Mouse (Mus musculus): ENCODE measurements around the gene Tmem130. TPM values are rescaled to one million over a fixed set of nuclear protein-coding genes. Genes with fewer than 3 reads are reported as not detected.
"Not testable (repeated sequence)": the region's sequence is repeated elsewhere in the genome, so short reads cannot be mapped to it uniquely, and the experiment has no call there.

Tmem130 gene
- total RNA-seq (2017), result not detected in 2 replicates

GRCm38 (mm10) chr5:144761161-144761868 is at the start of gene Tmem130:
Tmem130 (minus strand) TSS chr5:144761818.
- ATAC-seq (replicated peaks in 1 of 2; ENCODE audit: insufficient read depth in 1 of 2, low FRiP score in 2 of 2, low TSS enrichment in 1 of 2, low read depth in 1 of 2, poor library complexity in 2 of 2, severe bottlenecking in 2 of 2), result peak in 1 of 2 experiments; percentile 47; a peak in 2 of 4 replicates

- no peak for ATAC-seq (replicated peaks in 1 of 2; ENCODE audit: insufficient read depth in 1 of 2, low FRiP score in 2 of 2, low TSS enrichment in 1 of 2, low read depth in 1 of 2, poor library complexity in 2 of 2, severe bottlenecking in 2 of 2)
Measured at GRCm38 (mm10) chr5:144806931-144807330, 45.3 kb upstream of the Tmem130 start.

GRCm38 (mm10) chr5:144804181-144804580 is 42.6 kb upstream of the Tmem130 start:
- no peak for ATAC-seq (replicated peaks in 1 of 2; ENCODE audit: insufficient read depth in 1 of 2, low FRiP score in 2 of 2, low TSS enrichment in 1 of 2, low read depth in 1 of 2, poor library complexity in 2 of 2, severe bottlenecking in 2 of 2)

GRCm38 (mm10) chr5:144803066-144803465 is 41.4 kb upstream of the Tmem130 start:
- no peak for ATAC-seq (replicated peaks in 1 of 2; ENCODE audit: insufficient read depth in 1 of 2, low FRiP score in 2 of 2, low TSS enrichment in 1 of 2, low read depth in 1 of 2, poor library complexity in 2 of 2, severe bottlenecking in 2 of 2)

- no peak for ATAC-seq (replicated peaks in 1 of 2; ENCODE audit: insufficient read depth in 1 of 2, low FRiP score in 2 of 2, low TSS enrichment in 1 of 2, low read depth in 1 of 2, poor library complexity in 2 of 2, severe bottlenecking in 2 of 2)
Measured at GRCm38 (mm10) chr5:144797116-144797515, 35.5 kb upstream of the Tmem130 start.

GRCm38 (mm10) chr5:144794687-144795086 is 33.1 kb upstream of the Tmem130 start:
- peak; percentile 37 to 63; a peak in 3 of 4 replicates for ATAC-seq (replicated peaks in 1 of 2; ENCODE audit: insufficient read depth in 1 of 2, low FRiP score in 2 of 2, low TSS enrichment in 1 of 2, low read depth in 1 of 2, poor library complexity in 2 of 2, severe bottlenecking in 2 of 2)

- ATAC-seq (replicated peaks in 1 of 2; ENCODE audit: insufficient read depth in 1 of 2, low FRiP score in 2 of 2, low TSS enrichment in 1 of 2, low read depth in 1 of 2, poor library complexity in 2 of 2, severe bottlenecking in 2 of 2), result no peak
Measured at GRCm38 (mm10) chr5:144793374-144793773, 31.8 kb upstream of the Tmem130 start.

GRCm38 (mm10) chr5:144786464-144786863 is 24.8 kb upstream of the Tmem130 start:
- ATAC-seq (replicated peaks in 1 of 2; ENCODE audit: insufficient read depth in 1 of 2, low FRiP score in 2 of 2, low TSS enrichment in 1 of 2, low read depth in 1 of 2, poor library complexity in 2 of 2, severe bottlenecking in 2 of 2), result no peak

- no peak for ATAC-seq (replicated peaks in 1 of 2; ENCODE audit: insufficient read depth in 1 of 2, low FRiP score in 2 of 2, low TSS enrichment in 1 of 2, low read depth in 1 of 2, poor library complexity in 2 of 2, severe bottlenecking in 2 of 2)
Measured at GRCm38 (mm10) chr5:144780654-144781053, 19.0 kb upstream of the Tmem130 start.

GRCm38 (mm10) chr5:144773231-144773630 is 11.6 kb upstream of the Tmem130 start:
- no peak for ATAC-seq (replicated peaks in 1 of 2; ENCODE audit: insufficient read depth in 1 of 2, low FRiP score in 2 of 2, low TSS enrichment in 1 of 2, low read depth in 1 of 2, poor library complexity in 2 of 2, severe bottlenecking in 2 of 2)

- no peak for ATAC-seq (replicated peaks in 1 of 2; ENCODE audit: insufficient read depth in 1 of 2, low FRiP score in 2 of 2, low TSS enrichment in 1 of 2, low read depth in 1 of 2, poor library complexity in 2 of 2, severe bottlenecking in 2 of 2)
Measured at GRCm38 (mm10) chr5:144769067-144769482, 7.5 kb upstream of the Tmem130 start.

- ATAC-seq (replicated peaks in 1 of 2; ENCODE audit: insufficient read depth in 1 of 2, low FRiP score in 2 of 2, low TSS enrichment in 1 of 2, low read depth in 1 of 2, poor library complexity in 2 of 2, severe bottlenecking in 2 of 2), result peak; percentile 70 to 84
Measured at GRCm38 (mm10) chr5:144767911-144768841, 6.6 kb upstream of the Tmem130 start.

- ATAC-seq (replicated peaks in 1 of 2; ENCODE audit: insufficient read depth in 1 of 2, low FRiP score in 2 of 2, low TSS enrichment in 1 of 2, low read depth in 1 of 2, poor library complexity in 2 of 2, severe bottlenecking in 2 of 2), result not testable (repeated sequence)
Measured at GRCm38 (mm10) chr5:144767106-144767798, 5.6 kb upstream of the Tmem130 start, which contains the start of gene Trrap. Trrap (plus strand) TSS chr5:144767732.

GRCm38 (mm10) chr5:144766646-144767045 is 5.0 kb upstream of the Tmem130 start:
- ATAC-seq (replicated peaks in 1 of 2; ENCODE audit: insufficient read depth in 1 of 2, low FRiP score in 2 of 2, low TSS enrichment in 1 of 2, low read depth in 1 of 2, poor library complexity in 2 of 2, severe bottlenecking in 2 of 2), result no peak

GRCm38 (mm10) chr5:144766026-144766425 is 4.4 kb upstream of the Tmem130 start:
- no peak for ATAC-seq (replicated peaks in 1 of 2; ENCODE audit: insufficient read depth in 1 of 2, low FRiP score in 2 of 2, low TSS enrichment in 1 of 2, low read depth in 1 of 2, poor library complexity in 2 of 2, severe bottlenecking in 2 of 2)

- ATAC-seq (replicated peaks in 1 of 2; ENCODE audit: insufficient read depth in 1 of 2, low FRiP score in 2 of 2, low TSS enrichment in 1 of 2, low read depth in 1 of 2, poor library complexity in 2 of 2, severe bottlenecking in 2 of 2), result no peak
Measured at GRCm38 (mm10) chr5:144758422-144758821, 3.2 kb downstream of the Tmem130 start.

GRCm38 (mm10) chr5:144757402-144757801 is 4.2 kb downstream of the Tmem130 start:
- no peak for ATAC-seq (replicated peaks in 1 of 2; ENCODE audit: insufficient read depth in 1 of 2, low FRiP score in 2 of 2, low TSS enrichment in 1 of 2, low read depth in 1 of 2, poor library complexity in 2 of 2, severe bottlenecking in 2 of 2)

- ATAC-seq (replicated peaks in 1 of 2; ENCODE audit: insufficient read depth in 1 of 2, low FRiP score in 2 of 2, low TSS enrichment in 1 of 2, low read depth in 1 of 2, poor library complexity in 2 of 2, severe bottlenecking in 2 of 2), result no peak
Measured at GRCm38 (mm10) chr5:144755191-144755590, 6.4 kb downstream of the Tmem130 start.

Measured in hematopoietic stem cell, adult 5-6 weeks (primary cell).